Mouse (Mus musculus): Measurements from ENCODE around the gene Nfia.

Gene Nfia

DNA sequence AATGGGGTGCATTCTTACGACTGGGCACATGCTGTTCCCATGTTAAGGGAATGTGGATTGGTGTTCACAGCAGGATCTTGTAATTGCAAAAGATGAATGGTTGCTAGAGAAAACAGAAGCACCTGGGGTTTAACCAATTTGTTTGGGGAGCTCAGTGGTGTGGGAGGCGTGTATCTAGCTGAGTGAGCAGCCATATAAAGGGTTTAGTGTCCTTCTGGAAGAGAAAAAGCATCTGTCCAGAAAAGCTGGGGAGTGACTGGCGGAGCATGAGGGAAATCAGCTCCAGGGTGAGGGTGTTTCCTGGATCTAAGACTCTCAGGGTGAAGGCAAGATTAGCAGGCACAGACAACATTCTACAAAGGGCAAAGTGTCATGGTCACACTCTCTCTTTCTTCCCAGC is 393.8 kb downstream of the Nfia start:
- in situ Hi-C loops (cut with MboI; ENCODE audit: unreplicated experiment in 2 of 2) = no loop called here

Measured in v-Abl transformed pro-B cells (cell line).